Mouse (Mus musculus): Measurements from ENCODE around the gene Gm20388. TPM values are rescaled to one million over a fixed set of nuclear protein-coding genes. Genes with fewer than 3 reads are reported as not detected.
A peak's percentile ranks its signal among the peaks of the same experiment; 100 is the strongest.

The Gm20388 gene
- total RNA-seq, 1 experiment from 2014 or later, result 35.7 TPM

GRCm38 (mm10) chr8:121377680-121378079 lies 1467.0 kb downstream of the Gm20388 start:
- ATAC-seq (replicated peaks; ENCODE audit: low read depth, poor library complexity, severe bottlenecking), result no peak

- ATAC-seq (replicated peaks; ENCODE audit: low read depth, poor library complexity, severe bottlenecking), result no peak
Observed at GRCm38 (mm10) chr8:121379387-121379786, 1468.7 kb downstream of the Gm20388 start.

- ATAC-seq (replicated peaks; ENCODE audit: low read depth, poor library complexity, severe bottlenecking), result peak; percentile 85
Observed at GRCm38 (mm10) chr8:121382583-121383241, 1472.1 kb downstream of the Gm20388 start.

GRCm38 (mm10) chr8:121385540-121385939 lies 1474.9 kb downstream of the Gm20388 start:
- no peak for ATAC-seq (replicated peaks; ENCODE audit: low read depth, poor library complexity, severe bottlenecking)

- ATAC-seq (replicated peaks; ENCODE audit: low read depth, poor library complexity, severe bottlenecking), result peak; percentile 61
Observed at GRCm38 (mm10) chr8:121390608-121391007, 1480.0 kb downstream of the Gm20388 start.

GRCm38 (mm10) chr8:121391254-121391653 lies 1480.6 kb downstream of the Gm20388 start:
- peak; percentile 68 for ATAC-seq (replicated peaks; ENCODE audit: low read depth, poor library complexity, severe bottlenecking)

- peak; percentile 28; the same call in 1 of the 2 replicates for ATAC-seq (replicated peaks; ENCODE audit: low read depth, poor library complexity, severe bottlenecking)
Observed at GRCm38 (mm10) chr8:121391771-121392170, 1481.1 kb downstream of the Gm20388 start.

GRCm38 (mm10) chr8:121392482-121392881 lies 1481.8 kb downstream of the Gm20388 start:
- no peak for ATAC-seq (replicated peaks; ENCODE audit: low read depth, poor library complexity, severe bottlenecking)

GRCm38 (mm10) chr8:121393111-121393510 lies 1482.5 kb downstream of the Gm20388 start:
- ATAC-seq (replicated peaks; ENCODE audit: low read depth, poor library complexity, severe bottlenecking), result no peak

GRCm38 (mm10) chr8:121394686-121395085 lies 1484.0 kb downstream of the Gm20388 start:
- no peak for ATAC-seq (replicated peaks; ENCODE audit: low read depth, poor library complexity, severe bottlenecking)

- ATAC-seq (replicated peaks; ENCODE audit: low read depth, poor library complexity, severe bottlenecking), result no peak
Observed at GRCm38 (mm10) chr8:121395316-121395715, 1484.7 kb downstream of the Gm20388 start.

GRCm38 (mm10) chr8:121396151-121396550 lies 1485.5 kb downstream of the Gm20388 start:
- ATAC-seq (replicated peaks; ENCODE audit: low read depth, poor library complexity, severe bottlenecking), result no peak

- no peak for ATAC-seq (replicated peaks; ENCODE audit: low read depth, poor library complexity, severe bottlenecking)
Observed at GRCm38 (mm10) chr8:121397201-121397698, 1486.6 kb downstream of the Gm20388 start.

GRCm38 (mm10) chr8:121398081-121398480 lies 1487.4 kb downstream of the Gm20388 start:
- no peak for ATAC-seq (replicated peaks; ENCODE audit: low read depth, poor library complexity, severe bottlenecking)

GRCm38 (mm10) chr8:121398724-121399123 lies 1488.1 kb downstream of the Gm20388 start:
- ATAC-seq (replicated peaks; ENCODE audit: low read depth, poor library complexity, severe bottlenecking), result no peak

- no peak for ATAC-seq (replicated peaks; ENCODE audit: low read depth, poor library complexity, severe bottlenecking)
Observed at GRCm38 (mm10) chr8:121399173-121399572, 1488.5 kb downstream of the Gm20388 start.

- no peak for ATAC-seq (replicated peaks; ENCODE audit: low read depth, poor library complexity, severe bottlenecking)
Observed at GRCm38 (mm10) chr8:121400581-121400980, 1489.9 kb downstream of the Gm20388 start.

GRCm38 (mm10) chr8:121403821-121404220 lies 1493.2 kb downstream of the Gm20388 start:
- no peak for ATAC-seq (replicated peaks; ENCODE audit: low read depth, poor library complexity, severe bottlenecking)

GRCm38 (mm10) chr8:121418081-121418480 lies 1507.4 kb downstream of the Gm20388 start:
- ATAC-seq (replicated peaks; ENCODE audit: low read depth, poor library complexity, severe bottlenecking), result no peak

GRCm38 (mm10) chr8:121419551-121419950 lies 1508.9 kb downstream of the Gm20388 start:
- no peak for ATAC-seq (replicated peaks; ENCODE audit: low read depth, poor library complexity, severe bottlenecking)

GRCm38 (mm10) chr8:121421009-121421408 lies 1510.4 kb downstream of the Gm20388 start:
- no peak for ATAC-seq (replicated peaks; ENCODE audit: low read depth, poor library complexity, severe bottlenecking)

- no peak for ATAC-seq (replicated peaks; ENCODE audit: low read depth, poor library complexity, severe bottlenecking)
Observed at GRCm38 (mm10) chr8:121424080-121424479, 1513.4 kb downstream of the Gm20388 start.

All from common myeloid progenitor, adult 5-6 weeks (primary cell).